Mouse (Mus musculus) neural tube, embryonic 12.5 days (tissue): ENCODE results near the gene Olfr484. TPM values are rescaled to one million over a fixed set of nuclear protein-coding genes. Genes with fewer than 3 reads are reported as not detected.
"Not testable (repeated sequence)": the region's sequence is repeated elsewhere in the genome, so short reads cannot be mapped to it uniquely, and the experiment has no call there.

ENCODE experiments used
- ATAC-seq: fragments of 200-750 bp; cut with Nextera tagmentation; 2 replicates; pipeline ENCODE4 v1.8.0; 2017; ENCODE audit warnings: low read depth, mild to moderate bottlenecking, moderate TSS enrichment, moderate library complexity; ENCODE audit not compliant: low FRiP score
- H3K27ac ChIP-seq: fragments of 300-500 bp; sonication (generic); 2 replicates; pipeline ENCODE4 v1.5.1; 2016
- H3K27me3 ChIP-seq: fragments of 300-500 bp; sonication (generic); replicated peaks from 2 replicates; pipeline ENCODE4 v1.6.1; 2016; ENCODE audit warnings: mild to moderate bottlenecking
- H3K36me3 ChIP-seq: fragments of 300-500 bp; sonication (generic); 2 replicates; pipeline ENCODE4 v1.6.1; 2016; ENCODE audit warnings: mild to moderate bottlenecking
- H3K4me1 ChIP-seq: fragments of 300-500 bp; sonication (generic); 2 replicates; pipeline ENCODE4 v1.6.1; 2016
- H3K4me2 ChIP-seq: fragments of 300-500 bp; sonication (generic); replicated peaks from 2 replicates; pipeline ENCODE4 v1.6.1; 2016; ENCODE audit warnings: mild to moderate bottlenecking
- H3K4me3 ChIP-seq: fragments of 300-500 bp; sonication (generic); 2 replicates; pipeline ENCODE4 v1.5.1; 2016
- H3K9ac ChIP-seq: fragments of 300-500 bp; sonication (generic); 2 replicates; pipeline ENCODE4 v1.6.1; 2016; ENCODE audit warnings: mild to moderate bottlenecking
- H3K9me3 ChIP-seq: fragments of 300-500 bp; sonication (generic); 2 replicates; pipeline ENCODE4 v1.6.1; 2016; ENCODE audit warnings: mild to moderate bottlenecking
- WGBS: fragments of 180-500 bp; shearing (Covaris S2); methylation state at CpG from one replicate; pipeline ENCODE4 v1.1.7; 2016; 5-methylcytosine and 5-hydroxymethylcytosine counted together
- polyA plus RNA-seq: library from polyadenylated mRNA; unstranded; fragments of >200 nt; fragmentation: Nextera tagmentation; extraction: Ambion mirVana; gene quantifications from 2 replicates; pipeline ENCODE4 v1.2.1, GENCODE M21; 2016

Olfr484 gene
- polyA plus RNA-seq: not detected in 2 replicates

DNA sequence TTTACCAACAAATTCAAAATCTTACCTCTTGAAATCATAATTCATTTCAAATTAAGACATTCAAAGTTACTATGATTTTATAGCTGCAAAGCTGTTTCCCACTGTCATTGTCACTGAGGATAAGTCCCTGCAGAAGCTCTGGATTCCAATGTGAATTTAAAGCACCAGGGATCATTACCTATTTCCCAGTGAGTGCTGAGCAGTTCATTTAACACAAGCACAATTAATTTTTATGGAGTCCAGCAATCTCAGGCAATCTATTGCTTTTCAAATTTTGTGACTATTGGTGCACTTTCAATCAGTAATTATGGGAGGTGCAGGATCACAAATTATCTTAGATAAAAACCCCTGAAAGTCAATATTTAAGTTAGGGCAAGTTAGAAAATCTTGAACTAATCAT is at the start of gene Olfr484:
Gene Olfr484 (minus strand): TSS at position 101 of the 400 bp plus-strand sequence.
- no peaks in the 10 kb centered on the region for H3K36me3 ChIP-seq
- H3K4me3 ChIP-seq: no peak within 1 kb of the TSS
- no peaks in the 10 kb centered on the region for H3K9me3 ChIP-seq
- H3K9ac ChIP-seq: no peak within 1 kb of the TSS
- H3K4me1 ChIP-seq: no peaks in the 10 kb centered on the region
- no peak within 1 kb of the TSS for H3K4me2 ChIP-seq
- H3K27ac ChIP-seq: no peak within 1 kb of the TSS
- no peak for ATAC-seq
- H3K27me3 ChIP-seq: no peaks in the 10 kb centered on the region

DNA sequence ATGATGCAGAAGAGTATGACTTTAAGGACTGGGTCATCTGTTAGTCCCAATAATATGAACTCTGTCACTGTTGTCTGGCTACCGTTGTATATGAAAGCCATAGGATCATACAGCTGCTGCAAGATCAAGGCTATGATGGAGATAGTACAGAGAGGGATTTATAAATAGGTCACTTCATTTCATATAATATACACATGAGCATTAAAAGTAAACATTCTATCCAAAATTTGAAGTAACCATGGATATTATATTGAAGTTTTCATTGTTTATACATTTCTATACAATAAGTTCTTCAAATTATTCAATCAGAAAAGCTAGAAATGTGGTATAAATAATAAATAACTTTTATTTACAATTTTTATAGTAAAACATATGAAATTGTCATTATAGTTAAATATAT is 45.4 kb upstream of the Olfr484 start, which contains the start of gene Olfr486:
Gene Olfr486 (minus strand): TSS at position 101 of the 400 bp plus-strand sequence.
- not testable (repeated sequence) for H3K4me3 ChIP-seq, H3K4me1 ChIP-seq, H3K4me2 ChIP-seq, ATAC-seq, H3K9ac ChIP-seq, H3K36me3 ChIP-seq, H3K9me3 ChIP-seq, H3K27ac ChIP-seq, H3K27me3 ChIP-seq
- WGBS: 95% methylated on average over 1 of the region's 1 CpGs

GRCm38 (mm10) chr7:108159771-108160170 is 32.5 kb upstream of the Olfr484 start, which contains the start of gene Olfr485:
Olfr485 (minus strand) TSS chr7:108159871.
- Histone ChIP-seq H3K27ac (no peak within 1 kb of the TSS), H3K9me3 (no peaks in the 10 kb centered on the region), H3K36me3 (no peaks in the 10 kb centered on the region), H3K4me1 (no peaks in the 10 kb centered on the region), H3K27me3 (no peaks in the 10 kb centered on the region), H3K9ac (no peak within 1 kb of the TSS), H3K4me2 (no peak within 1 kb of the TSS), H3K4me3 (no peak within 1 kb of the TSS)
- ATAC-seq: no peak

GRCm38 (mm10) chr7:108121416-108121815 is 5.8 kb downstream of the Olfr484 start:
- no peak for ATAC-seq
- Histone ChIP-seq H3K27me3 (no peaks in the 10 kb centered on the region), H3K27ac (no peak overlapping the region), H3K9me3 (no peaks in the 10 kb centered on the region), H3K4me1 (no peaks in the 10 kb centered on the region), H3K4me2 (no peak overlapping the region), H3K9ac (no peak overlapping the region), H3K36me3 (no peaks in the 10 kb centered on the region), H3K4me3 (no peak overlapping the region)
- 76% methylated on average over 1 of the region's 1 CpGs for WGBS

- H3K27ac ChIP-seq: no peak overlapping the region
- H3K4me1 ChIP-seq: no peaks in the 10 kb centered on the region
- H3K27me3 ChIP-seq: no peaks in the 10 kb centered on the region
- no peak overlapping the region for H3K9ac ChIP-seq
- ATAC-seq: no peak
- H3K9me3 ChIP-seq: no peaks in the 10 kb centered on the region
- H3K4me2 ChIP-seq: no peak overlapping the region
- WGBS: 3% methylated on average over 1 of the region's 1 CpGs
- H3K36me3 ChIP-seq: no peaks in the 10 kb centered on the region
- H3K4me3 ChIP-seq: no peak overlapping the region
Measured at GRCm38 (mm10) chr7:108120681-108121080, 6.6 kb downstream of the Olfr484 start.

DNA sequence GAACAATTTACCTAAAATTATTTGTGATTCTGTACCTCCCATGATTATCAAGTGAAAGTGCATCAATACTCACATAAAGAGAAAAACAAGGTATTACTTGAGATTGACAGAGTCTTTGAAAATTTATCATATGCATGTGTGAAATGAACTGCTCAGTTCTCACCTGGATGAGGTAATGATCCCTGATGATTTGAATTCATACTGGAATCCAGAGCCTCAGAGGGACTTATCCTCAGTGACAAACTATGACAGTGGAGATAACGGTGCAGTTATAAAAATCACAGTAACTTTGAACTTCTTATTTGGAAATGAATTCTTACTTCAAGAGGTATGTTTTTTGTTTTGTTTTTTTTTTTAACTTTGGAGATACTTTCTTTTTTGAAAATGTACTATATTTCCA is 26.7 kb downstream of the Olfr484 start, which contains the start of gene Olfr483:
Gene Olfr483 (plus strand): TSS at position 301 of the 400 bp plus-strand sequence.
- Histone ChIP-seq H3K4me2 (no peak within 1 kb of the TSS), H3K27me3 (no peaks in the 10 kb centered on the region), H3K9me3 (no peaks in the 10 kb centered on the region), H3K9ac (no peak within 1 kb of the TSS), H3K4me3 (no peak within 1 kb of the TSS), H3K36me3 (no peaks in the 10 kb centered on the region), H3K4me1 (no peaks in the 10 kb centered on the region), H3K27ac (no peak within 1 kb of the TSS)
- 91% methylated on average over 1 of the region's 1 CpGs for WGBS
- no peak for ATAC-seq

- no peak for ATAC-seq
- no peak within 1 kb of the TSS for H3K4me3 ChIP-seq
- no peaks in the 10 kb centered on the region for H3K4me1 ChIP-seq
- H3K4me2 ChIP-seq: no peak within 1 kb of the TSS
- H3K36me3 ChIP-seq: no peaks in the 10 kb centered on the region
- WGBS: 80% methylated on average over 1 of the region's 1 CpGs
- H3K27ac ChIP-seq: no peak within 1 kb of the TSS
- H3K9ac ChIP-seq: no peak within 1 kb of the TSS
- no peaks in the 10 kb centered on the region for H3K27me3 ChIP-seq
- H3K9me3 ChIP-seq: no peaks in the 10 kb centered on the region
Measured at GRCm38 (mm10) chr7:108097486-108097885, 29.8 kb downstream of the Olfr484 start, which contains the start of gene Olfr482. Olfr482 (minus strand) TSS chr7:108097586.

GRCm38 (mm10) chr7:108079555-108079954 is 47.7 kb downstream of the Olfr484 start, which contains the start of gene Olfr481:
Olfr481 (plus strand) TSS chr7:108079855.
- ATAC-seq: no peak
- H3K27ac ChIP-seq: no peak within 1 kb of the TSS
- H3K9ac ChIP-seq: no peak within 1 kb of the TSS
- no peak within 1 kb of the TSS for H3K4me2 ChIP-seq
- H3K4me1 ChIP-seq: no peaks in the 10 kb centered on the region
- H3K27me3 ChIP-seq: no peaks in the 10 kb centered on the region
- H3K36me3 ChIP-seq: no peaks in the 10 kb centered on the region
- H3K9me3 ChIP-seq: no peaks in the 10 kb centered on the region
- no peak within 1 kb of the TSS for H3K4me3 ChIP-seq

Other genes with a start within 250 kb of the Olfr484 start
- 0.04 TPM in 1 of 2 replicates, not detected in the other for gene Olfr472, start 229.5 kb downstream of the Olfr484 start, polyA plus RNA-seq
- not detected in 2 replicates for gene Olfr473, start 197.0 kb downstream of the Olfr484 start, polyA plus RNA-seq
- gene Olfr474, start 172.8 kb downstream of the Olfr484 start, polyA plus RNA-seq: not detected in 2 replicates
- gene Olfr476, start 162.6 kb downstream of the Olfr484 start, polyA plus RNA-seq: not detected in 2 replicates
- gene Olfr477, start 140.8 kb downstream of the Olfr484 start, polyA plus RNA-seq: not detected in 2 replicates
- not detected in 2 replicates for gene Olfr478, start 93.5 kb downstream of the Olfr484 start, polyA plus RNA-seq
- gene Olfr479, start 76.8 kb downstream of the Olfr484 start, polyA plus RNA-seq: not detected in 2 replicates
- gene Olfr480, start 60.1 kb downstream of the Olfr484 start, polyA plus RNA-seq: not detected in 2 replicates
- gene Olfr481, start 47.6 kb downstream of the Olfr484 start, polyA plus RNA-seq: not detected in 2 replicates
- gene Olfr482, start 29.9 kb downstream of the Olfr484 start, polyA plus RNA-seq: 0.14 TPM in 1 of 2 replicates, not detected in the other
- gene Olfr483, start 26.6 kb downstream of the Olfr484 start, polyA plus RNA-seq: not detected in 2 replicates
- not detected in 2 replicates for gene Olfr485, start 32.4 kb upstream of the Olfr484 start, polyA plus RNA-seq
- not detected in 2 replicates for gene Olfr486, start 45.3 kb upstream of the Olfr484 start, polyA plus RNA-seq
- gene Olfr487, start 87.2 kb upstream of the Olfr484 start, polyA plus RNA-seq: not detected in 2 replicates
- not detected in 2 replicates for gene Olfr488, start 130.9 kb upstream of the Olfr484 start, polyA plus RNA-seq
- not detected in 2 replicates for gene Olfr490, start 161.5 kb upstream of the Olfr484 start, polyA plus RNA-seq
- not detected in 2 replicates for gene Olfr491, start 186.0 kb upstream of the Olfr484 start, polyA plus RNA-seq
- gene Olfr492, start 196.2 kb upstream of the Olfr484 start, polyA plus RNA-seq: not detected in 2 replicates
- gene Olfr493, start 219.5 kb upstream of the Olfr484 start, polyA plus RNA-seq: not detected in 2 replicates
- gene Olfr494, start 237.9 kb upstream of the Olfr484 start, polyA plus RNA-seq: not detected in 2 replicates